Mouse (Mus musculus): ENCODE measurements at regions not wholly inside any gene's neighbourhood (a gene's known extent, or its start where the extent isn't known, plus 50 kb on each side); places are given as distances from the start of the nearest gene placed in this dataset.

GRCm38 (mm10) chr13:55992699-55993098 lies 143.5 kb downstream of the H2afy start:
- TF ChIP-seq CTCF (IDR thresholded peaks at IDR 0.05; ENCODE audit: insufficient read depth, low read length) (no peak), POLR2A (IDR thresholded peaks at IDR 0.05; ENCODE audit: borderline replicate concordance, extremely low read depth, low read depth, low read length) (no peak)
